Mouse (Mus musculus): ENCODE data around the gene Fam229a. TPM values are rescaled to one million over a fixed set of nuclear protein-coding genes. Genes with fewer than 3 reads are reported as not detected.
"Not testable (repeated sequence)": the region's sequence is repeated elsewhere in the genome, so short reads cannot be mapped to it uniquely, and the experiment has no call there.

Fam229a gene
- 0.62 TPM in 1 of 2 replicates, not detected in the other for polyA plus RNA-seq (2015; fragmentation: Nextera tagmentation; extraction: Ambion mirVana)

DNA sequence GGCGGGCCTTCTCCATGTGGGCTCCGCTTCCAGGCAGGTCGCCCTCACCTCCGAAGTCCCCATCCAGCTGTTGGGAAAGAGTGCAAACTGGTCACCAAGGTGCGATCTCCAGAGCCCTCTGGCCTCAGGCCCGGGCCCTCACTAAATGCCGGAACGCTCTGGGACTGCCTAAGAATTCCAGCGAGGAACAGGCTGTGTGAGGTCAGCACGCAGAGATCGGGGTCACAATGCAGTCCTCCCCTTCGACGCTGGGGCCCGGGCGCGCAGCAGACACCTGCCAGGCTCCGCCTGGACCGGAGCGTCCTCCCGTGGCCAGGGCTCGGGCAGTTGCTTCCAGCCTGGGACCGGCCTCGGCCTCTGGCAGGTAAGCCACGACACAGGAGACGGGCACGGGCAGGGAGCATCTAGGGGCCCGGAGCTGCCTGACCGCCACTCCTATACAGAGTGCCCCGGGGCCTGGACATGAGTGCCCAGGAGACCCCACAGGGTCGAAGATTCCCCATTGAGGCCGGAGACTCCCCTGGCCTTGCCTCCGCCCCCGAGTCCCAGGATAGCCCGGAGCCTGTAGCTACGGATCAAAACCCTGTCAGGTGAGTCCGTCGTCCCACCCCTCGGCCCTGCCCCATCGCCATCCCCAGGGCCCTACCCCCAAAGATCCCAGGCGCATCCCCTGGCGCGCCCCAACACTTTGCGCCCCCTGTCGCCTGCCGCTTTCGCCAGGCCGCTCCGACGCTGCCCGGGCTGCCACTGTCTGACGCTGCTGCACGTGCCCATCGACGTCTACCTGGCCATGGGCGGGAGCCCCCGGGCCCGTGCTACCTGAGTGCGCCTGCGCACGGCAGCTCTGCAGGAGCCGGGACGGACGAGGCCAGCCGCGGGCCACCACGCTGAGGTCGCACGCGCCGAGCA, at the start of gene Fam229a, which contains the start of gene Tssk3:
Gene Fam229a (plus strand): TSS at position 219 of the 909 bp plus-strand sequence.
Gene Tssk3 (minus strand): TSS at position 51 of the 909 bp plus-strand sequence.
- no peak for DNase-seq (ENCODE audit: low spot score)

DNA sequence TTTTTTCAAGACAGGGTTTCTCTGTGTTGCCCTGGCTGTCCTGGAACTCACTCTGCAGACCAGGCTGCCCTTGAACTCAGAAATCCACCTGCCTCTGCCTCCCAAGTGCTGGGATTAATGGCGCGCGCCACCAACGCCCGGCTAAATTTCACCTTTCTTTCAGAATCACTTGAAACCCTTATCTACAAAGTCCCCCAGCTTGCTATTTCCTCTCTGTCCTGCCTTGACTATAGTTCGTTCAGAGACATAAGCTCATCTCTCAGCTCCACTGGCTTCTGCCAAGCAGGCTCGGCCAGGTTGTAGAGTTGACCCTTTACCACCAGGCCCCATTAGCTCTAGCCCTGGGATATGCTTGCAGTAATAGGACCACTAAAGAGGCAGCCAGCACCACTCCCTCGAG, 43.6 kb upstream of the Fam229a start:
- DNase-seq (ENCODE audit: low spot score), result no peak

DNA sequence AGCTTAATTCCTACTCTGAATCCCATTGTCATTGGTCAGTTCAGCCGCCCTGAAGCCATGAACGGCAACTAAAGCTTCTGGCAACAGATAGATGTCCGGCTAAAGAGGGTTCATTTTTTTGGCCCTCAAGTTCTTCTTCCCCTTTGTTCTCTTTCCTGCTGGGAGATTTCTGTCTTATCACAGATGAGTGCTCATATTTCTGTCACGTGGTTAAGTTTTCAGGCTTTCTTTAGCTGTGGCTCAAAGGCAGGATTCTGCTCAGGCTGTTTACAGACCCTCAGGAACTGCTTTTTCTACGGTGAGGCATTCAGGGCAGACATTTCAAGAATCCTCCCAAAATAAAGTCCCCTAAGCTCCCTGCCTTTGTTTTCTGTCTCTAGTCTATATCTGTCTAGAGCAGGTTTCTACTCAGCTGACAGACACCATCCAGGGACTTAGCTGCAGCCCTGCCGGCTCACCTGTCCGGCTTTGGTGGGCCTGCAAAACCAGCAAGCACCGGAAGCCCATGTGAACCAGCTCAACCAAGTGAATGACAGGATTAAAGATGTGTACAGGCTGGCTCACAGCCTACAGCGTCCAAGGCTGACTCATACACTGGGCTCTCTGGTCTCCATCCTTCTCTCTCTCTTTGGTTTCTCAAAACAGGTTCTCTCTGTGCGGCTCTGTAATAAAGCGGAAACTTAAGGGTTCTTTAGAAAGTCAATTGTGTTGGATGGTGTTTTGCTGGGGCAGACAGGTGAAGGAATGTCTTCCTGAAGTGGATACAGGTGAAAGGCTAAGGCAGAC, 43.0 kb upstream of the Fam229a start:
- DNase-seq (ENCODE audit: low spot score), result no peak

DNA sequence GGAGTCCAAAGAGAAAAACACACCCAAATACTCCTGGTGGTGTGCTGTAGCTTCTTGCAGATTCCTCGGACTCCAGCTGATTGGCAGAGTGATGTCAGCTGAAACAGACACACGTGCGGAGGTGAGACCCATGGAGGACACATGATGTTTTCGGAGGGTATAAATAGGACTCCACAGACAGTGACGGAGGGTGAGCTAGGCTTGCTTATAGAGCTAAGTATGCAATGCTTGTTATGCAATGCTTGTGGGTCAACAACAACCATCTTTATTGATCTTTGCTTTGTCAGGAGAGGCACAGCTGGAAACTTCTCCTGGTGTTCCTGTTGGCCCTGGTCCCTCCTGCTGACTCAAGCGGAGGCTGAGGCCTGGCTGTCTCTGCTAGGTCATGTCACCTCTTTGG, 42.3 kb upstream of the Fam229a start:
- DNase-seq (ENCODE audit: low spot score), result no peak

DNA sequence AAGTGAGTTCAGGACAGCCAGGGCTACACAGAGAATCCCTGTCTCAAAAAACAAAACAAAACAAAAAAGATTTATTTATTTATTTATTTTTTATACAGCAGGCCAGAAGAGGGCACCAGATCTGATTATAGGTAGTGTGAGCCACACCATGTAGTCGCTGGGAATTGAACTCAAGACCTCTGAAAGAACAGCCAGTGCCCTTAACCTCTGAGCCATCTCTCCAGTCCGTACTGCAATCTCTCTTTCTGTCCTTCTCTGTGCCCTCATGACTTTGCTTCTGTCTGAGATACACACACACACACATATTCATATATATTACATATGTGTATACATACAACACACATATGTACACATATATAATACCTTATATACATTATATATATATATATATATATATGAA, 40.1 kb upstream of the Fam229a start:
- DNase-seq (ENCODE audit: low spot score), result peak; percentile 13

DNA sequence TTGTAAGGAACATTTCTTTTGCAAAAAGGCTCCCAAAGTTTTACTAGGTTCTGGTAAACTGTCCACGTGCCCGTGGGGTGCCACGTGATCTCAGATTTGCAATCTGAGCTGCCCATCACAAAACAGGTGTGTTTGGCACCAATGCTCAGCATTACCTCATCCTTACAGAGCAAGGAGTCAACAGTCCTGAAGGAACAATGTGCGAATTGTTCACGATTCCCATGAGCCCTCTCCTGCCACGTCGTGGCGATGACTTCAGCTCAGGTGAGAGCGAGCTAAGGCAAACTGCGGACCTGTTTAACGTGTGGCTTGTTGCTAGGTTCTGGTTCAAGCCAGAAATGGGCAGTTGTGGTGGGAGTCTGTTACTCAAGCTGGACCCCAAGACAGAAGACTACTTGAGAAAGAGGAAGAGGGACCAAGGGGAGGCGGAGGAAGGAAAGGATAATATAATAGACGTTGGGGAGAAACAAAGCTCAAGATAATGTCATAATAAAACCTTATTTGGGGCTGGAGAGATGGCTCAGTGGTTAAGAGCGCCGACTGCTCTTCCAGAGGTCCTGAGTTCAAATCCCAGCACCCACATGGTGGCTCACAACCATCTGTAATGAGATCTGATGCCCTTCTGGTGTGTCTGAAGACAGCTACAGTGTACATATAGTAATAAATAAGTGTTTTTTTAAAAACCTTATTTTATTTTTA, 39.4 kb upstream of the Fam229a start:
- DNase-seq (ENCODE audit: low spot score), result no peak

DNA sequence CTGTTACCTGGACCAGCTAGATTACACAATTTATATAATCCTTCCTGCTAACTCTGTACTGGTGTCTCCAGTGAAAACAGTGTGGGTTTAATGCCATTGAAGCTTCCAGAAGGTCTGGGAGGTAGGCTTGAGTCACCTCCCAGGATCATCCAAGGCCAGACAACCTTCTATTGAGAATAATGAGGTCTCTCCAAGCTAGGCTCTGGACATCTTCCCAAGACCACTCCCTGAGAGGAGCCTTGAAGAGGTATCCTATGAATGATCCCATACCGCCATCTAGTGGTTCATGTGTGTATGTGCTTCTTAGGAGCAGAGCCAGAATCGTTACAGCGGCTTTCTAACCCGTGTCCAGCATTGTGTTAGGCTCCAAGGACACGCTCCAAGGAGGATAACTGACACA, 35.7 kb upstream of the Fam229a start:
- DNase-seq (ENCODE audit: low spot score), result peak; percentile 77

DNA sequence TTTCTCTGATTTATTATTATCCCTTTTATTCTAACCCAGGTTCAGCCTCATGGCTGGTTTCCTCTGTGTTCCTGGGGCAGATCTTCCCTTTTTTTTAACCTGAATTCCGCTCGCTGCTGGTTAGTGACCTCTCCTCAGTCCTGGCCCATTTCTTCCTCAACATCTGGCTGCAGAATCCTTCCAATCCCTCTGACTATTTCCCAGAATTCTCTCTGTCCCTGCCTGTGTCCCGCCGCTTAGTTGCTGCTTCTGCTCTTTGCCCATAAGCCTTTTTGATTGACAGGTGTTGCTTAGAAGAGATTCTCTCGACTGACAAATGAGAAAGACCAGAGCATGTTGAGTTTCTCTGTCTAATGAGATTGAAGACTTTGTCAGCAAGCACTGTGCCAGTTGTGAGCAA, 34.9 kb upstream of the Fam229a start:
- DNase-seq (ENCODE audit: low spot score), result no peak

DNA sequence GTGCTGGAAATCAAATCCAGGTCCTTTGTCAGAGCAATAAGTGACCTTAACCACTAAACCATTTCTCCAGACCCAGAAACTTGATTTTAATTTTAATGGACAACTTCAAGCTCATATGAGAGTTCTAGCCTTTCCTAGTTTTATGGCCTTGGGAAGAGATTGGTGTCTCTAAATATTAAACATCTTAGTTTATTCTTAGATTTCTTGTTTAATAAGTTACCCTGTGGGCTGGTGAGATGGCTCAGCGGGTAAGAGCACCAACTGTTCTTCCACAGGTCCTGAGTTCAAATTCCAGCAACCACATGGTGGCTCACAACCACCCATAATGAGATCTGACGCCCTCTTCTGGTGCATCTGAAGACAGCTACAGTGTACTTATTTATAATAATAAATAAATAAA, 33.7 kb upstream of the Fam229a start:
- not testable (repeated sequence) for DNase-seq (ENCODE audit: low spot score)

DNA sequence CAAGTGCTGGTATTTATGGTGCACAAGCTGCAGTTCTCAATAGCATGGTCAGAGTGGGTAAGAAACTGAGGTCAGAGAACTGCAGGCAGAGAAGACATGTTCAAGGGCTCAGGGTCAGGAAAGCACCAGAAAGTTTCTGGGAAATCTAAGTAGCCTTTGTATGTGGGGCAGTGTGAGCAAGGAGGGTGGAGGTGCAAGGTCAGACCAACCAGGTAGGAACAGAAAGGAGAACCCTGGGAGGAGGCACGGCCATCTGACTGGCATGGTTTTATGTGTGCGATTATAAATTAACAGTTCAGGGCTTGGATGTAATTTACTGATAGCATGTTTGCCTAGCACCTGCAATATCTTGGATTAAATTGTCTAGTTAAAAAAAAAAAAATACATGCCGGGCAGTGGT, 31.3 kb upstream of the Fam229a start:
- no peak for DNase-seq (ENCODE audit: low spot score)

DNA sequence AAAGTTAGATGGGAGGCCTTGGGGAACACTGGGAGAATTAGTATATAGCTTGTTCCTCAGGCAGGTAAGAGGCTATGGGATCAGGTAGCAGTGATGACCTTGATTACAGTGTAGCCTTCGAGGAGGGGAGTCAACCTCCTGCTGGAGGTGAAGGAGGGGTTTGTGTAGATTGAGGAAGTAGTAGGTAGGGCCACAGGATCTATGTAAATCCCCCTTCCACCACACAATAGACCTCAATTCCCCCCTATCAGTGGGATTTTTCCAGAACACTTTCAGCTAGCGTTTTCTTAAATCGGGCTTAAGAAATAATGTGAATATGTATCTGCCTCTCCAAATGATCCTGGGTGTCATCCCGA, 30.2 kb upstream of the Fam229a start:
- DNase-seq (ENCODE audit: low spot score), result no peak

DNA sequence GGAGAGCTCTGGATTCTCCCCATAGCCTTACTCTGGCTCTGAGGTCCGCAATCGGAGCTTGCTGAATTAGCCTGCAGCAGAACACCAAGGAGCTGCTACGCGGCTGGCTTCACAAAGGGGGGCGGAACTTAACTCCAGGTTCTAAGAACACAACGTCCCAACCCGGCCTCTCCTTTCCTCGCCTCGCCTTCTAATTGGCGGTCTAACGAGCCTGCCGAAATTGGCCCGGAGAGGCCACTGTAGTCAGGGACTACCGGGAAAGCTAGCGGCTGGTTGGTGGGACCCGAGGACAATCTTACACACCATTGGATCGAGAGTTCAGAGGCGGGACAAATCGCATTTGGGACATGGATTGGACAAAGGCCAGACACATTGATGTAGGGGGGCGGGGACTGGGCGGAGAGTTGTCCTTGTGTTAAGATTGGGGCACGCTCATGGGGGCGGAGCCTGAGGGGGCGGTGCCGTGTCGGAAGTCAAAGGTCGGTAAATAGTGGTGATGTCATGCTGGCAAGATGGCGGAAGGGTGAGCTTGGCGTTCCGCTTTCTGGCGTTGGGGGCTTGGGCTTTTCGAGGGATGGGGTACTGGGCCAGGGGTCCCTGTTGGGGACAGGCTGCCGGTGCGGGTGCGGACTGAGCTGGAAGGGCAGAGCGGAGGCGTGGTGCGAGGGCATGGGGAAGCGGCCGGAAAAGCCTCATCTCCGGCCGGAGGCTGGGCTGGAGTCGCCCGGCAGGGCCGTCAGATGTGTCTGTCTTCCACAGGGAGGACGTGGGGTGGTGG, 29.6 kb upstream of the Fam229a start, which contains the start of gene Bsdc1:
Gene Bsdc1 (plus strand): TSS at position 399 of the 778 bp plus-strand sequence.
- DNase-seq (ENCODE audit: low spot score), result peak; percentile 100

DNA sequence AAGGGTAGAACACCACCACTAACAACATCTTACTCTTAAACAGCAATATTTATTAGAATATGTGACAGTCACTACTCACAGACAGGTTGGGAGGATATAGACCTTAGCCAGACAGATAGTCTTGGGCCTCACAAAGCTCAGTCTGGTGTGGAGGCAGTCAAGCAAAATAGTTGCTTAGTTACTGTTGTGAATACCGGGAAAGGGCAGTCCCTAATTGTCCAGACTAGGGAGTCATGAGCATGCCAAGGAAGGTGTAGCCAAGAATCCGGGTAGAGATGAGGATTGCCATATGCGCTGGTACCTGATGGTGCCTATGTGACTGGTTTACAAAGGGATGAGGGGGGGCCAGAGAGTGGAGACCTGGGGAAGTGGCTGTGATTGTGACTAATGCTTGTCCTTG, 28.9 kb upstream of the Fam229a start:
- DNase-seq (ENCODE audit: low spot score), result no peak

DNA sequence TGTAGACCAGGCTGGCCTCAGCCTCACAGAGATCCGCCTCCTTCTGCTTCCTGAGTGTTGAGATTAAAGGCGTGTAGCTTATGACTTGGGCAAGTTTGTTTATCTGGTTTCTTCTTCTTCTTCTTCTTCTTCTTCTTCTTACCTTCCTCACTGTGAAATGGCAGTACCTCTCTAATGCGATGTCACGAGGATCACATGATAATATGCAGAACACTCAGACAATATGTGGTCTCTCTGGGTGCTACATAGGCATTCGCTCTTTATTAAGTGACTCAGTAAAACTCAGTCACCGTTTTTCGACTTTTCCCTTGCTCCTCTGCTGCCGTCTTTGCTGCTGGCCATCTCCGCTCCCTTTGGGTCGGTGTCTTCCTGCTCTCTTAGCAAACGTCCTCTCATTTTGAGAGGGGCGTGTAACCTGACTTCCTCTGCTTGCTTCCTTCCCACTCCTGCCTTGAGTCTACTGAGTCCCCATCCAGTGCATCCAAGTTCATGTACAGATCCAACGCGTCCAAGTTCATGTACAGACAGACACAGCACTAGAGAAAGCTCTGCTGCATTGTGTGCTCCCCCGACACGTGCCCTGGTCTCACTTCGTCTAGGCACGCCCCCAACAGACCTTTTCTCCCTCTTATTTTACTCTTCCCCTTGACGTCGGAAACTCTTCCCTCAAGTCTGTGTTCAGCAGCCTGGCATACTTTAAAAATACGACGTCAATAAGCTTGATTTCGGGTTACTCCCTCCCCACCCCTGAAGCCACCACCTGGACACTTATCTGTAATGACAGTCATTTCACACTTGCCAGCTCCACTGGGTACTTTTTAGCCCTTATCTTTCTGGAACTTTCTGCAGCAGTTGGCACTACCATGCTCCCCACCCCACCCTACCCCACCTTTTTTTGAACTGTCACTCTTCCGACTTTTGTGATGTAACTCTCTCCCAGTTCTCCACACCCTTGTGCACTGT, 27.6 kb upstream of the Fam229a start:
- DNase-seq (ENCODE audit: low spot score), result no peak

DNA sequence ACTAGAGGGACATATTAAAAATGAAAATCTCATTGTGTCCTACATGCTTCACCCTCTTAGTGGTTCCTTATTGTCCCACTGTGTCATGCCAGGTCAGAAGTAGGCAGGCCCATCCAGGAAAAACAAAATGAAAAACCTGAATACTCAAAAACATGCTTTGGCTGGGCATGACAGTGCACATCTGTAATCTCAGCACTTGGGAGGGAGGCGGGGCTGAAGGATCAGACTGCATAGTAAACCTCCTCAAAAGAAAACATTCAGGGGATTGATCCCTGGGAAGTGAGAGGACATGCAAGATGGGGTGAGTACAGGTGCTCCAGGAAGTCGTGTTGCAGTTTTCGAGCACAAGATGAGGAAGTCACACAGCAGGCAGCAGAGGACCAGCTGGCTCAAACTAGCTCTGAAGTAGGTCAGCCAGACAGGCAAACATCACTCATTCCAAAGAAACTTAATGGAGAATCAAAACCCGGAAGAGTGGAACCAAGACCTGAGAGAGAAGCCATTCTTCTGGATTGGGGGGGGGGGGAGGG, 26.6 kb upstream of the Fam229a start:
- no peak for DNase-seq (ENCODE audit: low spot score)

DNA sequence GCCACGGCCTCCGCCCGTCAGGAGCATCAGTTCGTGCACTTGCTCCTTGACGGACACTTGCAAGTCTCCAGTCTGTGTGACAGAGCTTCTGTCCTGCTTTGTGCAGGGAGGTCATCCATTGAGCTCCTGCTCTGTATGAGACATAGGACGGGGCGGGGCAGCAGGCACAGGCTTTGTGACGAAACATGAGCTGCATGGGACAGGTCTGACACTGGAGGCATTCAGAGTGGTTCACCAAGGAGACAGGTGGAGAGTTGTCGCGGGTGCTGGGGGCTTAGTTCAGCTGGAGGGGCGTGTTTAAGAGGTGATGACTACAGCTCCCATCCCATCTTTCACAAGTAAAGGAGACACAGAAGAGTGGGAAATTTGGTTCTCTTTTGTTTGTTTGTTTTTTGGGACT, 14.9 kb upstream of the Fam229a start:
- no peak for DNase-seq (ENCODE audit: low spot score)

DNA sequence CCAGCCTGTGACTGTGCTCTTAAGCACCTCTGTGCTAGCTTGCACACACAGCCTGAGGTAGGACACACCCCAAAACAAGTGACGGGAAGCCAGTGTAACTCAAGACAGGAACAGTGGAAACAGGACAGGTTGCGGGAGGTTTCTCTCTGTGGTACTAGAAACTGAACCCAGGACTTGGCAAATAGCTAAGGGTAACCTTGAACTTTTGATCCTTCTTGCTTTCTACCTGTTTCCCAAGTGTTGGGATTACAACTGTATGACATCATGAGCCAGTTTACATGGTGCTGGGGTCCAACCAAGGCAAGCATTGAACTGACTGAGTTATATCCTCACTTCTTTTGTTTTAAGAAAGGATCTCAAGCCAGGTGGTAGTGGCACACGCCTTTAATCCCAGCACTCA, 11.1 kb upstream of the Fam229a start:
- DNase-seq (ENCODE audit: low spot score), result no peak

DNA sequence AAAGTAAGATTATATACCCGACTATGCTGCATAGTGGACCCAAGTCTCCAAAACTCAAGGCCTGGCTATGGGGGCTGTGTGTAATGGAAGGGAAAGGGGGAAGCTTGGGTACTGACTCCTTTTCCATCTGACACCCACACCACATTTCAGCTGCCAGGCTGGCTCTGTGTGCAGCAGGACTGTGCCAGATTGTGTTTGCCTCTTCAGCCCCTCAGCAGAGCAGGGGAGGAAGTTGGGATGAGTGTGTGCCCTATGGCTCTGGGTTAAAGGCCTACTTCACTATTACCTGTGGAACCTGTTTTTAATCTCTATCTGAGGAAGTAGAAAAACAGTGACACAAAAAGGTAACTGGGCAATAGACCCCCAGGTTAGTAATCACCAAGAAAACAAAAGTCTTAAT, 9.9 kb upstream of the Fam229a start:
- DNase-seq (ENCODE audit: low spot score), result no peak

DNA sequence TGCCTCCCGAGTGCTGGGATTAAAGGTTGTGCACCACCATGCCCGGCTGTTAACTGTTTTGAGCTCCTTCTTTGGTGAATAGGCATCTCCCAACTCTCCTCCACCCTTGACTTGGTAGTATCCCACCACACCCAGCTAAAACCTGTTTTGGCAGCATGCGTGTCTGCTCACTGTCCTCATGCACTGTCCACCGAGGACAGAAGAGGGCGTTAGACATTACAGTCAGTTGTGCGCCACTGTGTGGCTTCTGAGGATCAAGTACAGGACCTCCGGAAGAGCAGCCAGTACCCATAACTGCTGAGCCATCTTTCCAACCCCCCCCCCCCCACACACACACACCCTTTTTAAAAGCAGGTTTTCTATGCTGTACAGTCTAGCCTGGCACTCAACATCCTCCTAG, 3.7 kb downstream of the Fam229a start:
- no peak for DNase-seq (ENCODE audit: low spot score)
